Mouse (Mus musculus) stomach, embryonic 14.5 days (tissue): ENCODE measurements around the gene Cyp24a1. TPM values are rescaled to one million over a fixed set of nuclear protein-coding genes. Genes with fewer than 3 reads are reported as not detected.

Experiments
- ATAC-seq: fragments of 200-750 bp; cut with Nextera tagmentation; 2 replicates; pipeline ENCODE4 v1.8.0; 2017; ENCODE audit warnings: low read depth, moderate TSS enrichment; ENCODE audit not compliant: insufficient number of reproducible peaks, insufficient read depth, low FRiP score
- H3K27ac ChIP-seq: fragments of 300-500 bp; sonication (generic); 2 replicates; pipeline ENCODE4 v1.5.1; 2014; ENCODE audit warnings: mild to moderate bottlenecking, low read length, moderate library complexity, mixed read lengths
- H3K27me3 ChIP-seq: fragments of 300-500 bp; sonication (generic); 2 replicates; pipeline ENCODE4 v1.6.1; 2014; ENCODE audit warnings: low read length, control low read depth, mixed read lengths; ENCODE audit not compliant: control insufficient read depth, insufficient read depth
- H3K36me3 ChIP-seq: fragments of 300-500 bp; sonication (generic); 2 replicates; pipeline ENCODE4 v1.6.1; 2014; ENCODE audit warnings: mild to moderate bottlenecking, control low read depth, low read length, moderate library complexity, mixed read lengths; ENCODE audit not compliant: control insufficient read depth, insufficient read depth
- H3K4me1 ChIP-seq: fragments of 300-500 bp; sonication (generic); 2 replicates; pipeline ENCODE4 v1.6.1; 2014; ENCODE audit warnings: low read length, control low read depth, mixed read lengths; ENCODE audit not compliant: control insufficient read depth, insufficient read depth
- H3K4me2 ChIP-seq: fragments of 300-500 bp; sonication (generic); replicated peaks from 2 replicates; pipeline ENCODE4 v1.6.1; 2014; ENCODE audit warnings: low read depth, low read length, control low read depth
- H3K4me3 ChIP-seq: fragments of 300-500 bp; sonication (generic); 2 replicates; pipeline ENCODE4 v1.5.1; 2014; ENCODE audit warnings: low read depth, low read length, control low read depth
- H3K9ac ChIP-seq: fragments of 300-500 bp; sonication (generic); replicated peaks from 2 replicates; pipeline ENCODE4 v1.6.1; 2014; ENCODE audit warnings: low read depth, mild to moderate bottlenecking, control low read depth, low read length, moderate library complexity, mixed read lengths
- H3K9me3 ChIP-seq: fragments of 300-500 bp; sonication (generic); 2 replicates; pipeline ENCODE4 v1.6.1; 2016; ENCODE audit warnings: low read depth, low read length, control low read depth; ENCODE audit not compliant: control insufficient read depth
- WGBS: fragments of 180-500 bp; shearing (Covaris S2); extraction: QIAGEN DNeasy Blood & Tissue Kit; methylation state at CpG from one replicate; pipeline ENCODE4 v1.1.7; 2014; 5-methylcytosine and 5-hydroxymethylcytosine counted together
- polyA plus RNA-seq: library from polyadenylated mRNA; unstranded; fragments of >200 nt; fragmentation: Nextera tagmentation; extraction: Ambion mirVana; gene quantifications from 2 replicates; pipeline ENCODE4 v1.2.1, GENCODE M21; 2014

Gene Cyp24a1
- not detected in 2 replicates for polyA plus RNA-seq

DNA sequence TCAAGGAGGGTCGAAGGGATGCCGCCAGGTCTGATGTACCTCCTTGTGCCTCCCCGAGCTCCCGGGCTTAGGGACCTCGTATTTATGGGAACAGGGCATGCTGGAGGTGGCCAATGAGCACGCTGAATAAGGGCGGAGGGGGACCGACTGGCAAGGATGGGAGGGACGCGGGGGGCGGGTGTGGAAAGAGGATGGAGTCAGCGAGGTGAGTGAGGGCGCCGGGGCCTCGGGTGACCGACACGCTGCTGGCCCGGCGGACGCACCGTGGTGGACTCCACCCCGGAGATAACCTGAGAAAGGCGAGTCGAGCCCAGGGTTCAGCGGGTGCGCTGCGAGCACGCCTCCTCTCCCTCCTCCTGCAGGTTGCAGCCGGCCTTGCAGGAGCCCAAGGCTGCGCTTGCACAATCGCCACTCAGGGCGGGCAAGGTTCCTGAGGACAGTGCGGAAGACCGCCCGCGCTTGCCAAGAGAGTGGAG, at the start of gene Cyp24a1:
Gene Cyp24a1 (minus strand): TSS at position 55 of the 476 bp plus-strand sequence.
- Histone ChIP-seq H3K9ac (no peak within 1 kb of the TSS), H3K4me2 (peak within 1 kb of the TSS; percentile 37), H3K27me3 (peaks cover 34% of the 10 kb centered on the region), H3K4me3 (no peak within 1 kb of the TSS; the same call in 1 of the 2 replicates), H3K27ac (no peak within 1 kb of the TSS), H3K4me1 (peaks cover 12% of the 10 kb centered on the region), H3K9me3 (no peaks in the 10 kb centered on the region), H3K36me3 (no peaks in the 10 kb centered on the region)
- WGBS: under 1% methylated on average over 36 of the region's 36 CpGs
- ATAC-seq: peak; percentile 72

DNA sequence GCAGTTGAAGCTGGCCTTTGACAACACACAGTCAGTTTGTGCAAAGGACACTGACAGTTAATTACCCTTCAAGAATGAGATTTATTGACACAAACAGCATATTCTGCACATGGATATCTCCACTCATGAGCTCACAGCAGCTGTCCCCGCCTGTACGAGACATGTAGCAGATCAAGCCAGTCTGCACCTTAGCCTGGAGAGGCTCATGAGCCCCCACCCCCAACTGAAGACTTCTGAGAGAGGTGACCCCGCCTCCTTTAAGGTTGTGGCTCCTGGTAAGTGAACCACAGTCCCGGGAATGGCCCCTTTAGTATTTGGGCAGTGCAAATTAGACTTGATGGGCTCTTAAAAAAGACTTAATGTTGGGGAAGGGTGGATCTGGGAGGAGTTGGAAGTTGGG, 48.8 kb upstream of the Cyp24a1 start:
- Histone ChIP-seq H3K27ac (no peak overlapping the region), H3K27me3 (no peaks in the 10 kb centered on the region), H3K4me2 (no peak overlapping the region), H3K36me3 (no peaks in the 10 kb centered on the region), H3K4me1 (peaks cover 1% of the 10 kb centered on the region; the same call in 1 of the 2 replicates), H3K4me3 (no peak overlapping the region), H3K9me3 (no peaks in the 10 kb centered on the region), H3K9ac (no peak overlapping the region)
- no peak for ATAC-seq
- WGBS: 35% methylated on average over 4 of the region's 4 CpGs

DNA sequence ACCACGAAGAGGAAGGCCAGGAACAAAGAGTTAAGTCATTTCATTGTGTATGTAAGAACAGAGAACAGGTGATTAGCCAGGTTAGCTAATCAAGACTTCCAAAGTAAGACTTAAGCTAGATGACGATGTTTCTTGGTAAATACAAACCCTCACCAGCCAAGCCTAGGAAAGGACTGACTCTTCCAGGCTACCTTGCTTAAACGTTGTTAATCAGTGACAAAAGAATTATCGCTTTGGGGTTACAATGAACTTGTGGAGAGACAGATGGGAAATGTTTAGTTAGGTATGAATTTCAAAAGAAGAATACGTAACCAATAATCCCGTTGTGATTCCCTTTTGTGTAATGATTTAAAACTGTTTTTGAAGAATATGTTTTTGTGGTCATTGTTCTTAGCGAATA, 48.0 kb upstream of the Cyp24a1 start:
- no peak for ATAC-seq
- no peak overlapping the region for H3K27ac ChIP-seq
- no peak overlapping the region for H3K4me3 ChIP-seq
- WGBS: 70% methylated on average over 7 of the region's 7 CpGs
- no peaks in the 10 kb centered on the region for H3K36me3 ChIP-seq
- H3K9ac ChIP-seq: no peak overlapping the region
- no peak overlapping the region for H3K4me2 ChIP-seq
- H3K4me1 ChIP-seq: no peaks in the 10 kb centered on the region
- H3K9me3 ChIP-seq: no peaks in the 10 kb centered on the region
- H3K27me3 ChIP-seq: no peaks in the 10 kb centered on the region

DNA sequence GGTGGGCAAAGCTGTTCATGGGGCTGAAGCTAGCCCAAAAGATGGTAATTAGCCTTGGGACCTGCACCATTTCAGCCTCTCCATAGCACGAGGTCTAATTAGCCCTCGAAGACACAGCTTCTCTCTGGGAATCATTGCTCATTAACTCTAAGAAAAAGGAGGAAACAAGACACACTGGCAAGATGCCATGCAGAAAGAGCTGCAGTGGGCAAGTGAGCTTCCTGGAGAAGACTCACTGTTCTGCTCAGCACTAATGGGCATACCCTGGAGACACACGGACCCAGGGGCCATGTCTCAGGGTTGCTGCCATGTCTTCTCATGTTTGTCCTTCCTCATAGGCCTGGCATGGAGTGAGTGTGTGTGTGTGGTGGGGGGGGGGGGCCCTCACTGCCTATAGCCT, 47.2 kb upstream of the Cyp24a1 start:
- 88% methylated on average over 3 of the region's 3 CpGs for WGBS
- Histone ChIP-seq H3K4me3 (no peak overlapping the region), H3K4me2 (no peak overlapping the region), H3K36me3 (no peaks in the 10 kb centered on the region), H3K4me1 (no peaks in the 10 kb centered on the region), H3K9ac (no peak overlapping the region), H3K27ac (no peak overlapping the region), H3K27me3 (no peaks in the 10 kb centered on the region), H3K9me3 (no peaks in the 10 kb centered on the region)
- no peak for ATAC-seq

DNA sequence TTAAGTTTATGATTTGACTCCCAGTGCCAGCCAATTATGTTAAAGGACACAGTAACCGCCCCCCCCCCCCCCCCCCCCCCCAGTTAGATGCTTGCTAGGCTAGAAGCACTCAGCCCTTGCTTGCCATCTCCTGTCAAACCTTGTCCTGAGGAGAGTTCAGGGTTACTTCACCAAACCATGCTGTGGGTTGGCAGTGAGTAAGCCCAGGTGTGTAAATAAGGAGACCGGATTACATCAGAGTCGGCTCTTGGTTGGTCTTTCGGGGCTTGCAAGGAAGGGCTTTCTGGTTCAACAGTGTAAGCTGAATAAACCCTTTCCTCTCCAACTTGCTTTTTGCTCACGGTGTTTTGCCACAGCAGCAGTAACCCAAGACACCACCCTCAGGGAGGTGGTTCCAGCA, 46.7 kb upstream of the Cyp24a1 start:
- ATAC-seq: no peak
- Histone ChIP-seq H3K4me3 (no peak overlapping the region), H3K9ac (no peak overlapping the region), H3K4me1 (no peaks in the 10 kb centered on the region), H3K27me3 (no peaks in the 10 kb centered on the region), H3K9me3 (no peaks in the 10 kb centered on the region), H3K4me2 (no peak overlapping the region), H3K36me3 (no peaks in the 10 kb centered on the region), H3K27ac (no peak overlapping the region)
- WGBS: 59% methylated on average over 5 of the region's 5 CpGs

DNA sequence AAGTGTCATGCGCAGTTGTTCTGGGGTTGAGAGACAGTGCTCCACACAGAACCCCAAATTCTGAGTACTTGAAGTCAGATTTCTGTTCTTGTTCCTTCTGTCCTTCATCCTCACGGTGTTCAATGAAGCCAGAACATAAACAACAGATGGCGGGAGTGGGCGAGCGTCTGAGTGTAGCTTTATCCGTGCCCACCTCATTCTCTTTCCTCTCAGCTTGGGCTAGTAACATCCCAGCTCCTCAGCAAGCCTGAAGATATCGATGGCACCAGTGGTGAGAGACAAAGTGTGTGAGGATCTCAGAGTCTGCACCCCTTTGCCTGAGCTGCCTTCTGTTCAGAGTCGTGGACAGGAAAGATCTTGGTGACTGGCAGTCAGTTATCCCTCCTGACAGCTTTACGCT, 42.3 kb upstream of the Cyp24a1 start:
- no peak overlapping the region for H3K4me3 ChIP-seq
- no peak overlapping the region for H3K27ac ChIP-seq
- no peaks in the 10 kb centered on the region for H3K36me3 ChIP-seq
- no peaks in the 10 kb centered on the region for H3K27me3 ChIP-seq
- no peaks in the 10 kb centered on the region for H3K4me1 ChIP-seq
- H3K9ac ChIP-seq: no peak overlapping the region
- no peak overlapping the region for H3K4me2 ChIP-seq
- ATAC-seq: no peak
- 85% methylated on average over 9 of the region's 9 CpGs for WGBS
- H3K9me3 ChIP-seq: no peaks in the 10 kb centered on the region

DNA sequence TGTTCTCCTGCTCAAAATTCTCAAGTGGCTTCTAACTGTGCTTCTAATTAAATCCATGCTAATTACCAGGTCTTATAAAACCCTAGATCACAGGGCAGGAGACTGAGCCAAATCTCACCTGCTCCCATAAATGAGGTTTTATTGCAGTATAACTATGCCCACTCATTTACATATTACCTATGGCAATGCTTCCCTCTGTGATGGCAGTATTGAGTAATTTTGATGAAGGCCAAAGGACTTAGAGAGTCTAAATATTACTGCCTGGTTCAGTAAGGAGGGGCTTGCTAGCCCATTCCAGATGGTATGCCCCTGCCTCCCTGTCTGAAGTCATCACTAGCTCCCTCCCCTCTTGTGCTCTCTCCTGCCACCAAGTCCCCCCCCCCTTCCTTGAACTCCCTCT, 38.9 kb upstream of the Cyp24a1 start:
- no peak for ATAC-seq
- no peaks in the 10 kb centered on the region for H3K4me1 ChIP-seq
- 0 out of 2 replicates have a peak, but pooled peaks cover 3% of the 10 kb centered on the region for H3K27me3 ChIP-seq
- H3K9ac ChIP-seq: no peak overlapping the region
- no peak overlapping the region for H3K27ac ChIP-seq
- no peaks in the 10 kb centered on the region for H3K36me3 ChIP-seq
- no peak overlapping the region for H3K4me2 ChIP-seq
- H3K4me3 ChIP-seq: no peak overlapping the region
- no peaks in the 10 kb centered on the region for H3K9me3 ChIP-seq

DNA sequence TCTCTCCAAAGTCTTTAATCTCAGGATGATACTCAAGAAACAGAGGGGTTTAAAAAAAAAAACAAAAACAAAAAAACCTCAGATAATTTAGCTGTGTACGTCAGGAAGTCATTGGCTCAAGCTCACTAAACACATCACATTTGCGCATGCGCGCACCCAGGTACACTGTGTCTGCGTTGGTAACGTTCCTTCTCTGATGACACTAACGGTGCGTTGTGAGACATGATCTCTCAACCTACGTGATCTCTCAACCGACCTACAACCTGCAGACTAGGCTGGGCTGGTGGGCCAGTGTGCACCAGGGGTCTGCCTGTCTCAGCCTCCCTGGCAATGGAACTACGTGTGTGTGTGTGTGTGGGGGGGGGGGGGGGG, 37.8 kb upstream of the Cyp24a1 start:
- H3K36me3 ChIP-seq: no peaks in the 10 kb centered on the region
- H3K9ac ChIP-seq: no peak overlapping the region
- H3K4me3 ChIP-seq: no peak overlapping the region
- H3K9me3 ChIP-seq: no peaks in the 10 kb centered on the region
- 91% methylated on average over 11 of the region's 11 CpGs for WGBS
- H3K4me2 ChIP-seq: no peak overlapping the region
- no peak overlapping the region for H3K27ac ChIP-seq
- H3K4me1 ChIP-seq: no peaks in the 10 kb centered on the region
- ATAC-seq: no peak
- 0 out of 2 replicates have a peak, but pooled peaks cover 3% of the 10 kb centered on the region for H3K27me3 ChIP-seq

DNA sequence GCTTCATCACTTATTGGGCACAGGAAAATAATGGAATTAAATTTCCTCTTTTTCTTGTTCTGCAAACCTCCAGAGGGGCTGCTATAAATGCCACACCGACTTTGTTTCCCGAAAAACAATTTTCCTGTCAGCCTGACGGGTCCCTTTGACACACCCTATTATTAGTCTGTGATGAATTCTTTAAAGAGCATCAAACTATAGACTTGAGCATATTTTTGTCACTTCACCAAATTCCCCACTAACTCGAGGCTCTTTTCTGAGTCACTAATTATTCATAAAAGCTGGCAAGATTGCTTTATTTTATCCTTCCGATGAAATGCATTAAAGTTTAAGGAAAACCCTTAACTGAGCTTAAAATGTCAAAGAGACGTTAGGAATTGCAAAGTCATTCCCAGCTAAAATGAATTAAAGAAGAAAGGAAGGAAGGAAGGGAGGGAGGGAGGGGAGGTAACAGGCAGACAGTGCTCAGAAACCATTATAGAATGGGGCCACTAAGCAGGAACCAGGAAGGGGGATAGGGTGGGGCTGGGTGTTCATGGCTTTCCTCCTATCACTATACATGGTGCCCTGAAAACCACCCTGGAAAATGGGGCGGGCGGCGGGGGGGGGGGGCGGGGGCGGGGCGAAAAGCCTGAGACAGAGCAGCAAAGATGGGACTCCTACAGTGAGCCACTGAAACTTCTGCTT, 37.3 kb upstream of the Cyp24a1 start:
- no peaks in the 10 kb centered on the region for H3K4me1 ChIP-seq
- no peaks in the 10 kb centered on the region for H3K9me3 ChIP-seq
- ATAC-seq: no peak
- H3K4me2 ChIP-seq: no peak overlapping the region
- H3K27me3 ChIP-seq: 0 out of 2 replicates have a peak, but pooled peaks cover 3% of the 10 kb centered on the region
- H3K4me3 ChIP-seq: no peak overlapping the region
- no peaks in the 10 kb centered on the region for H3K36me3 ChIP-seq
- WGBS: 53% methylated on average over 11 of the region's 12 CpGs
- H3K9ac ChIP-seq: no peak overlapping the region
- H3K27ac ChIP-seq: no peak overlapping the region
